Mouse (Mus musculus) limb, embryonic 15.5 days (tissue): ENCODE results near the gene Ass1. TPM values are rescaled to one million over a fixed set of nuclear protein-coding genes. Genes with fewer than 3 reads are reported as not detected.

Experiments
- ATAC-seq: fragments of 200-750 bp; cut with Nextera tagmentation; 2 replicates; pipeline ENCODE4 v1.8.0; 2017; ENCODE audit warnings: low read depth, moderate TSS enrichment; ENCODE audit not compliant: insufficient number of reproducible peaks, low FRiP score, low TSS enrichment
- H3K27ac ChIP-seq: fragments of 300-500 bp; sonication (generic); 2 replicates; pipeline ENCODE4 v1.5.1; 2015; ENCODE audit warnings: moderate library complexity, mild to moderate bottlenecking, inconsistent platforms
- H3K27me3 ChIP-seq: fragments of 300-500 bp; sonication (generic); 2 replicates; pipeline ENCODE4 v1.6.1; 2015; ENCODE audit warnings: inconsistent platforms
- H3K36me3 ChIP-seq: fragments of 300-500 bp; sonication (generic); 2 replicates; pipeline ENCODE4 v1.6.1; 2015; ENCODE audit warnings: inconsistent platforms
- H3K4me1 ChIP-seq: fragments of 300-500 bp; sonication (generic); 2 replicates; pipeline ENCODE4 v1.6.1; 2015; ENCODE audit warnings: inconsistent platforms
- H3K4me2 ChIP-seq: fragments of 300-500 bp; sonication (generic); 2 replicates; pipeline ENCODE4 v1.6.1; 2015; ENCODE audit warnings: mild to moderate bottlenecking, inconsistent platforms
- H3K4me3 ChIP-seq: fragments of 300-500 bp; sonication (generic); 2 replicates; pipeline ENCODE4 v1.5.1; 2015; ENCODE audit warnings: mild to moderate bottlenecking, inconsistent platforms
- H3K9ac ChIP-seq: fragments of 300-500 bp; sonication (generic); 2 replicates; pipeline ENCODE4 v1.6.1; 2015; ENCODE audit warnings: inconsistent platforms
- H3K9me3 ChIP-seq: fragments of 300-500 bp; sonication (generic); 2 replicates; pipeline ENCODE4 v1.6.1; 2016; ENCODE audit warnings: inconsistent platforms
- WGBS: fragments of 180-500 bp; shearing (Covaris S2); methylation state at CpG from one replicate; pipeline ENCODE4 v1.1.7; 2015; 5-methylcytosine and 5-hydroxymethylcytosine counted together
- polyA plus RNA-seq: library from polyadenylated mRNA; unstranded; fragments of >200 nt; fragmentation: Nextera tagmentation; extraction: Ambion mirVana; gene quantifications from 2 replicates; pipeline ENCODE4 v1.2.1, GENCODE M21; 2015

Ass1 gene
- polyA plus RNA-seq, 1 experiment from 2014 or later = 45.8 TPM

DNA sequence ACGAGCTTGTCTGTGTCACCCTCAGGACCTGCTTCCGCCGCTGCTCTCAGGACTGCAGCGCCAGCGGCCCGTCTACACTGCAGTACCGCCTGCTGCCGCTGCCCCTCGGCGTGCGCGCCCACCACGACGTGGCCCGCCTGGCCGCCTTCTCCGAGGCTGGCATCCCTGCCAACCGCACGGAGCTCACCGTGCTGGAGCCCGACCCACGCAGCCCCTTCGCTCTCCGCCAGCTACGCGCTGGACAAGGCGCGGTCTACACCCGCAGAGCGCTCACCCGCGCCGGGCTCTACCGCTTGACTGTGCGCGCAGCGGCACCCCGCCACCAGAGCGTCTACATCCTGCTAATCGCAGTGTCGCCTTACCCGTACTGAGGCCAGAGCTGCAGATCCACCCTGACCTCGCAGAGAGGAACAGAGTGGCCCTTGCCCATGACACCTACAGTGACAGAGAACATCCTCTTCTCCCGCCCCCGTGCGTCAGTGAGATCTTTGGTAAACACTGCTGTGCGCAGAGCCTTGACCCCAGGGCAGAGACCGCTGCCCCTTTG, 9.9 kb upstream of the Ass1 start:
- Histone ChIP-seq H3K36me3 (no peaks in the 10 kb centered on the region), H3K27me3 (peaks cover 38% of the 10 kb centered on the region), H3K9me3 (no peaks in the 10 kb centered on the region), H3K9ac (peak overlapping the region; percentile 31; the same call in 1 of the 2 replicates), H3K4me3 (peak overlapping the region; percentile 45), H3K4me1 (peaks cover 17% of the 10 kb centered on the region), H3K4me2 (peak overlapping the region; percentile 87), H3K27ac (no peak overlapping the region)
- no peak for ATAC-seq
- 1% methylated on average over 48 of the region's 48 CpGs for WGBS

GRCm38 (mm10) chr2:31460920-31461319, 9.1 kb upstream of the Ass1 start:
- no peak for ATAC-seq
- WGBS = 81% methylated on average over 7 of the region's 7 CpGs
- peaks cover 38% of the 10 kb centered on the region for H3K27me3 ChIP-seq

DNA sequence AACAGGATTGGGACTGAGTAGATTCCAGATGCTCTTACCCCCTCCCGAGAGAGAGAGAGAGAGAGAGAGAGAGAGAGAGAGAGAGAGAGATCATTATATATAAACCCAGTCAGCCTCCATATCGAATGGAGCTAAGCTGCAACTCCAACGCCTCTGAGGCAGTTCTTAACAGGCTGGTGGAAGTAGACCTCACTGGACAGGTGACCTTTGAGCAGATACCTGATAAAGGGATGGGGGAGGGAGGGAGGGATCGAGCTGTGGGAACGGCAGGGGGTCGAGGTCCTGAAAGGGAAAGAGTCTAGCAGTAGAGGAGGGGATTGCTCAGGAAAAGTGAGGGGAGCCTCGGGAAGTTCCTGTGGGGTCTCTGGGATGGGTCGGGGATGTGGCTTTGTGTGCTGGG, 8.0 kb upstream of the Ass1 start:
- no peak for ATAC-seq
- Histone ChIP-seq H3K9me3 (no peaks in the 10 kb centered on the region), H3K4me3 (no peak overlapping the region), H3K4me2 (no peak overlapping the region), H3K9ac (no peak overlapping the region), H3K27me3 (peaks cover 38% of the 10 kb centered on the region), H3K27ac (no peak overlapping the region), H3K36me3 (no peaks in the 10 kb centered on the region), H3K4me1 (peaks cover 13% of the 10 kb centered on the region)
- WGBS = 38% methylated on average over 8 of the region's 8 CpGs

More at GRCm38 (mm10) chr2:31460920-31461319, 9.1 kb upstream of the Ass1 start:
- H3K4me2 ChIP-seq = no peak overlapping the region
- H3K27ac ChIP-seq = no peak overlapping the region
- H3K4me3 ChIP-seq = no peak overlapping the region
- H3K9me3 ChIP-seq = no peaks in the 10 kb centered on the region
- peaks cover 13% of the 10 kb centered on the region for H3K4me1 ChIP-seq
- H3K9ac ChIP-seq = no peak overlapping the region
- no peaks in the 10 kb centered on the region for H3K36me3 ChIP-seq

DNA sequence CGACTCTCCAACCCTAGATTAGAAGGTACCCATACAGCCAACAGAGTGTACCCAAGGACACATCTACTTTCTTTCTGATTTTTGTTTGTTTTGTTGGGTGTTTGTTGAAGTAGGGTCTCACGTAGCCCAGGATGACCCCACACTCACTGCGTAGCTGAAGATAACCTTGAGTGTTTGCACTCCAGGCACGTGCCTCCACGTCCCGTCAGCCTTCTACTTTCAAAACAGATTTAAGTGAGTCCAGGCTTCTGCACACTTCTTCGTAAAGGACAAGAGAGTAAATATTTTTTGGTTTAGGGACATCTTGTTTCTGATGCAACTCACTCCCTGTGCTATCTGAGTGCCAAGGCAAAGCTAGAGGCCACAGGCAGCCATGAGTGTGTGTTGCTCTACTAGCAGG, 6.8 kb upstream of the Ass1 start:
- H3K9me3 ChIP-seq = no peaks in the 10 kb centered on the region
- H3K27me3 ChIP-seq = peaks cover 38% of the 10 kb centered on the region
- peaks cover 13% of the 10 kb centered on the region for H3K4me1 ChIP-seq
- no peak overlapping the region for H3K4me2 ChIP-seq
- no peaks in the 10 kb centered on the region for H3K36me3 ChIP-seq
- WGBS = 83% methylated on average over 7 of the region's 7 CpGs
- H3K27ac ChIP-seq = no peak overlapping the region
- no peak overlapping the region for H3K9ac ChIP-seq
- no peak for ATAC-seq
- no peak overlapping the region for H3K4me3 ChIP-seq

DNA sequence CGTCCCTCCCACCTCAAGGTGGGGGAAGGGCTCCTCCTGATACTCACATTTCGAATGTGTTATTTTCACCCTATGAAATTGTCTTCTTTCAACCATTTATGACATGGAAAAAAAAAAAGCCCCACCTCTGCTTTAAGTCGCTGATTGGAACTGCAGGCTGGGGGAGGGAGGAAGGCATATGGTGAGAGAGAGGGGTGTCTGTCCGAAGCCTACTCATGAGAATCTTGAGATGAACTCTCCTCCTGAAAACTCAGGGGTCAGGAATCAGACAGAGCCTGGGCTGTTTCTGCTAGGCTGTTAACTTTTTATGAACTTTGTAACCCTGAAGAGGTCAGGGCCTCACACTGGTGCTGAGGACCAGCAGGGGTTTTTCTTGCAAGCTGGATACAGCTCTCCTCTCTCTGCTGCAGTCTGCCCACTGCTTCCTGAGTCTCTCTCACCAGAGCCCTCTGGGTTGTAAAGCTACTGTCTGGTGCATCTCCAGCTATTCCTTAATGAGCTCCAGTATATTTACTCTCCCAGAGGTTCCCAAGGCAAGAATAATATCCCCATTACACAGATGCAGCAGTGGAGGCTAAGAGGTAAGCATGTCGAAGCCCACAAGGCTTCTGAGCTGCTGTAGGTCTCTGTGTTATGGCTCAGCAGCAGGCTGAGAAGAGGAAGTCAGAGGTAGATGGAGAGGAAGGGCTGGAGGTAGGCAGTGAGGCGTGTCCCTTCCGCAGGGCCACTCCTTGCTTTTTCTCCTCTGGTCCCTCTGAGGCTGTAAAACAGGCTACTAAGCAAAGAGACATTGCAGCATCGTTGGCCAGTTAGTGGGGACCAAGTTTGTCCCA, 6.1 kb upstream of the Ass1 start:
- Histone ChIP-seq H3K4me1 (peaks cover 8% of the 10 kb centered on the region), H3K27me3 (peaks cover 38% of the 10 kb centered on the region), H3K4me3 (no peak overlapping the region), H3K4me2 (no peak overlapping the region), H3K27ac (no peak overlapping the region), H3K36me3 (no peaks in the 10 kb centered on the region), H3K9ac (no peak overlapping the region), H3K9me3 (no peaks in the 10 kb centered on the region)
- WGBS = 38% methylated on average over 8 of the region's 8 CpGs
- ATAC-seq = no peak

DNA sequence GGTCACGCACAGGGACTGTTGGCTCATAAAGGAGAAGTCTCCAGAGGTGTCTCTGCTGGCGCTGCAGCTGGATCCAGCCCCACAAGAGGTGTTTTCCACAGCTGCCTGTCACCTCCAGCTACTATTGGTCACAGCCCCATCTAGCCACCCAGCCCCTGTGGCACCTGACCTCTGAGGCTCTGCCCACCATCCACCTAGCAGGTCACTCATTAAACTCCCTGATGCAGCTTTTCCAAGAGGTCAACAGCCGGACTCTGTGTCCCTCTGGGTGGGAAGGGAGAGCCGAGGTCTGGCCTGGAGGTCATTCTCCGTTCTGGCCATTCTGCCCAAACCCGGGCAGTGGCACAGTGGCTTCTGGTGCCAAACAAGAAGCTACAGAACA, 5.5 kb upstream of the Ass1 start:
- no peak overlapping the region for H3K4me3 ChIP-seq
- no peak for ATAC-seq
- H3K36me3 ChIP-seq = no peaks in the 10 kb centered on the region
- H3K4me1 ChIP-seq = peaks cover 13% of the 10 kb centered on the region
- no peaks in the 10 kb centered on the region for H3K9me3 ChIP-seq
- WGBS = 61% methylated on average over 6 of the region's 6 CpGs
- no peak overlapping the region for H3K9ac ChIP-seq
- H3K27ac ChIP-seq = no peak overlapping the region
- no peak overlapping the region for H3K4me2 ChIP-seq
- H3K27me3 ChIP-seq = peaks cover 40% of the 10 kb centered on the region

GRCm38 (mm10) chr2:31467457-31467856, 2.5 kb upstream of the Ass1 start:
- Histone ChIP-seq H3K27ac (no peak overlapping the region), H3K4me1 (peaks cover 24% of the 10 kb centered on the region)
- WGBS = 67% methylated on average over 1 of the region's 1 CpGs

GRCm38 (mm10) chr2:31468857-31469256, 1.1 kb upstream of the Ass1 start:
- Histone ChIP-seq H3K9me3 (no peaks in the 10 kb centered on the region), H3K4me3 (no peak overlapping the region), H3K4me1 (peaks cover 24% of the 10 kb centered on the region), H3K36me3 (no peaks in the 10 kb centered on the region), H3K27me3 (peaks cover 24% of the 10 kb centered on the region; the same call in 1 of the 2 replicates), H3K27ac (no peak overlapping the region), H3K4me2 (no peak overlapping the region), H3K9ac (no peak overlapping the region)
- ATAC-seq = no peak
- WGBS = 70% methylated on average over 7 of the region's 7 CpGs

More at GRCm38 (mm10) chr2:31467457-31467856, 2.5 kb upstream of the Ass1 start:
- no peaks in the 10 kb centered on the region for H3K36me3 ChIP-seq
- no peak for ATAC-seq
- H3K27me3 ChIP-seq = peaks cover 29% of the 10 kb centered on the region; the same call in 1 of the 2 replicates
- no peaks in the 10 kb centered on the region for H3K9me3 ChIP-seq
- H3K4me3 ChIP-seq = no peak overlapping the region
- no peak overlapping the region for H3K9ac ChIP-seq
- no peak overlapping the region for H3K4me2 ChIP-seq

DNA sequence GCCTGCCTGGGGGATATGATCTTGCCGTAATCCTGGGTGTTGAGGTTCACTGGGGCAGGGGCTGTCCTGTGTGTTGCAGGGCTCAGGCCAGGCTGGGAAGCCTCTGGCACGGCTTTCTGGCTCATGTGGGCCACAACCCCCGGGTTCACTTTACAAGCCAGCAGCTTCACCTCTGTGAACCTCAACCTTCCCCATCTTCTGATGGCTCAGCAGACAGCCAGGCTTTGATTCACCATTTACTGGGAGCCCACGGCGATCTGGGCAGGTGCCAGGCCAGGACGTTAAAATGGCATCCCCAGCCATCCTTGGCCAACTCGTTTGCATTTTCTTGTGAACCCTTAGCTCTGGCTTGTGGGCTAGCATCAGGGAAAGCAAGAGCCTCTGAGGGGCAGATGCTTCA, 527 bp upstream of the Ass1 start:
- 31% methylated on average over 7 of the region's 7 CpGs for WGBS
- H3K9me3 ChIP-seq = no peaks in the 10 kb centered on the region
- H3K4me1 ChIP-seq = peaks cover 24% of the 10 kb centered on the region
- peak overlapping the region; percentile 49 for H3K4me3 ChIP-seq
- no peak overlapping the region; the same call in 1 of the 2 replicates for H3K9ac ChIP-seq
- H3K27ac ChIP-seq = no peak overlapping the region
- peaks cover 24% of the 10 kb centered on the region; the same call in 1 of the 2 replicates for H3K27me3 ChIP-seq
- ATAC-seq = no peak
- H3K36me3 ChIP-seq = no peaks in the 10 kb centered on the region
- peak overlapping the region; percentile 96 for H3K4me2 ChIP-seq

DNA sequence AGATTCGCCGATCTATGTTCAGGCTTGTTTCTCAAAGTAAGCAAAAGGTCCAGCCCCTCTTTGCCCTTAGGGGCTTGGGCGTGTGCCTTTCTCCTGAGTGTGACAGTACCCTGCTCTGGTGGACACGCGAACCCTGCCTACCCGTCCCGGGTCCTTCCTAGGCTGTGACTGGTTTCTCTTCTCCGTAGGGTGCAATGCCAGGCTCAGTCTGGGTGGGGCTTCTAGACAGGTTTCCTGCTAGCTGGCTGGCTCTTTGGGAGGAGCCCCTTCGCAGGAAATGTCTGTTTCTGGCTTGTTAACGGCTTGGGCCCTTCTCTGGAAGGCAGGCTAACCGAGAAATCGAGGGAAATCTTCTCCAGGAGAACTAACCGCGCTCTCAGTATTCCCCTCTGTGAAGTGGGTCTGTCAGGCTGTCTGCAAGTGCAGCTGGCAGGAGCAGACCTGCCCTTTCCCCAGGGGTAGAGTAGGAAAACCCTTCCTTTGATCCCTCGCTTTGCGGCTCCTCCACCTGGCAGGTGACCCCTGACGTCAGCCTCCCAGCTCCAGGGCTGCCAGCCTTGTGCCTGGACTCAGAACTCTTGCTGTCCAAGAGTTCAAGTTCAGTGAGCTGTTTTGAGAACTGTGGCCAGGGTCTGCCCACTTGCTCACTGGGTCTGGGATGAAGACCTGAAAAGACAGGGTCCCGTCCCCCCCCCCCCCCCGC, 827 bp downstream of the Ass1 start:
- ATAC-seq = no peak

DNA sequence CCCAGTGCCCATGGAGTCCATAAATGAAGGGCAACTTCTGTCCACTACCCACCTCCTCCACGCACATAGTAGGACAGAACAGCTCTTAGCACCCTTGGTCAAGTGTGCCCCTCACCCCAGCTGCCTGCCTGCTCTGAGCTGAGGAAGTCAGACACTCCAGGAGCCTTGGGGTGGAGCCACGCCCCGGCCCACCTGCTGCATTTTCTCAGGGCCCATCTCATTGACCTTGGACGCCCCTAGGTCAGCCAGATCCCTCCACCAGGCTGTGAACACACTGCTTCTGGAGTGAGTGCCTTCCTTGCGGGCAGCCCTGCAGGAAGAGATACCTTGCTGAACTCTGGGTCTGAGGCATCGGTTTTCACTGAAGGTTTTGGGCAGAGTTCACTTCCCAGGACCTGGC, 1.6 kb downstream of the Ass1 start:
- H3K36me3 ChIP-seq = no peaks in the 10 kb centered on the region
- H3K9ac ChIP-seq = no peak overlapping the region
- H3K27ac ChIP-seq = no peak overlapping the region
- WGBS = 48% methylated on average over 6 of the region's 6 CpGs
- no peaks in the 10 kb centered on the region for H3K9me3 ChIP-seq
- no peak overlapping the region for H3K4me2 ChIP-seq
- peaks cover 24% of the 10 kb centered on the region for H3K4me1 ChIP-seq
- H3K4me3 ChIP-seq = no peak overlapping the region
- no peak for ATAC-seq
- H3K27me3 ChIP-seq = peaks cover 24% of the 10 kb centered on the region; the same call in 1 of the 2 replicates

More for the DNA sequence above, 827 bp downstream of the Ass1 start:
- Histone ChIP-seq H3K27ac (0 out of 2 replicates have a peak overlapping the region, but pooled peaks have one; percentile 43), H3K4me3 (peak overlapping the region; percentile 49), H3K36me3 (no peaks in the 10 kb centered on the region), H3K4me2 (peak overlapping the region; percentile 96), H3K9ac (peak overlapping the region; percentile 48; the same call in 1 of the 2 replicates), H3K4me1 (peaks cover 24% of the 10 kb centered on the region), H3K27me3 (peaks cover 24% of the 10 kb centered on the region; the same call in 1 of the 2 replicates), H3K9me3 (no peaks in the 10 kb centered on the region)
- 5% methylated on average over 17 of the region's 19 CpGs for WGBS
